Mouse (Mus musculus): ENCODE measurements at regions not wholly inside any gene's neighbourhood (a gene's known extent, or its start where the extent isn't known, plus 50 kb on each side); places are given as distances from the start of the nearest gene placed in this dataset.

DNA sequence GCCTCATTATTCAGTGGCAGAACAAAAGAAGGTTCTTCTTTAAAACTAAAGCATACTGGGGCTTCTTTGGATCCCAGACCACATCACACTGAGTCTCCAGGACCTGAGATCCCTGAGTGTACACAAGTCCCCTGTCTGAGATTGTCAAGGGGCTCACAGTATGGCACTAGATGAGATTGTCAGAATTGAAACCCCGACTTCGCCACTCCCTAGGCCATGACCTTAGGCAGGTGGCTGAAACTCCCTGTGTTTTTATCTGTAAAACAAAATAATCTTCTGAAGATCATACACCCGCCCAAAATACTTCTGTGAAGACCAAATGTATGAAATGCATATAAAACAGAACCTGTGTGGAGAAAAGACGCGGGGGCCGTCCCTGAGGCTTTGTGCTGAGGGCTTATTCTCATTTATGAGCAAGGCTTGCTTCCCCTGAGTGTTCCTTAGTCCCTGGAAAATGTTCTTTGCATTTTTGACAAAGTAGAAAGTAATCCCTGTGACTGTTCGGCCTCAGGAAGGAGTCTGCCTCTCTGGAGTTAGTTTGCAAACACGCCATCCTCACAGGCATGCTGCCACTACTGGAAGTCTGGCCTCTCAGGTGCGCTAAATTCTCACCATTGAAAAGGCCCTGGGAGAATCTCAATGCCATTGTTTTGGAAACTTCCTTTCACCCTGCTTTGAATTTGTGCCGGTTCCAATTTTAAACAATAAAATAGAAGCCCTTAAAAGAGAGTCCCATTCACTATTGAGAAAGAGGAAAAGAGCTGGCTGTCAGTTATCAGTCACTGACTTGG lies 73.3 kb upstream of the Prep start:
- DNase-seq (ENCODE audit: low spot score in 2 of 2): no peak
- TF ChIP-seq CTCF (conservative IDR thresholded peaks at IDR 0.05): no peak
- Histone ChIP-seq H3K27ac (no peak overlapping the region), H3K4me3 (no peak overlapping the region)

DNA sequence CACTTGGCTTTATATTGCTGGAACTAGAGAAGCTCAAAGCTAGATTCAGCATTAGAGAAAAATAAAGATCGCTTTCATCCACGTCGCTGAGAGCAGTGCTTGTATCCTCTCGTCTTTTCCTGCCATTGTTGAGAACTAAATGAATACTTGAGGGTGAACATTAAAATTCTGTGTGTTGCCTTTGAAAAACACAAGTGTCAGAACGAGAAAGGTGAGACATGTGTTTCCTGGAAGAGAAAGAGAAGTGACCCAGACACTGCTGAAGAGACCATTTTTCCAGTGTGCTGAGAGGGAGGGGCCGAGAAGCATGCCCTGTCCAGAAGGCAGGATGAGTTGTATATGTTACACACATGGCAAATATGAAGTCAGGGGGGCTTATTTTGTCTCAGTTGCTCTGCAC lies 77.5 kb upstream of the Prep start:
- DNase-seq (ENCODE audit: low spot score in 2 of 2): no peak
- TF ChIP-seq CTCF (conservative IDR thresholded peaks at IDR 0.05): no peak
- no peak overlapping the region for H3K27ac ChIP-seq
- H3K4me3 ChIP-seq: no peak overlapping the region

DNA sequence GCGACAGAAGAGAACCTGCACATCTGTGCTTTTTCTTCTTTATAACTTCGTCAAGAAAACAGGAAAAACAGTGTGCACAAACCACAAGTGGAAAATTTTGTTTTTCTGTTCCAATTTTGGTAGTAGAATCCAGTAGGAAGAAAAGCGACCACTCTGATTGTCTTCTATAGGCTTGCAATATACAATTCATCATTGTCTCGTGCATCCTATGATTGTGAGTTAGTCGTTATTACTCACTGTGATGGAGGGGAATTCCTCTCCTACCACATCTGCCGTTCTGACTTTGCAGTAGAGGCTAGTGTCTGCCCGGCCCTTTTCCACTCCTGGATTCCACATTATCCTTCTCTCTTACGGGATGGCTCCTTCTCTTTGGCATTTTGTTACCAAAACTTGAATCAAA lies 78.2 kb upstream of the Prep start:
- no peak for DNase-seq (ENCODE audit: low spot score in 2 of 2)
- no peak overlapping the region for H3K27ac ChIP-seq
- no peak overlapping the region for H3K4me3 ChIP-seq
- no peak for TF ChIP-seq CTCF (conservative IDR thresholded peaks at IDR 0.05)

DNA sequence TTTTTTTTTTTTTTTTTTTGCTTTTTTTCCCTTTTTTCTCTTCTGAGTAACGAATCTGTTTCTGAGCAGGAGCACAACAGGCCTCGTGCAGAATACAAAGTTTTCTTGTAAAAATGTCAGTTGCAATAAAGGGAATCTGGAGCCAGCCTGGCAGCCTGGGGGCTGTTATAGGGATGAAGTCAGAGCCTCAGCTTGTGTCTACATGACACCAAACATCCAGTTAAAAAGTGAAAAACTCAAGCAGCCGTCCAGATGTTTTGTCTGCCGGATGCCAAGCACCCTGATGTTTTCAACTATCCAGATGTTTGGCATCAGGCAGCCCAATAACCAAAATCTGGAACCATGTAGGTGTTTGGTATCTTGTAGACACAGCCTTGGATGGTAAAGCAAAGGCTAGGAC lies 79.4 kb upstream of the Prep start:
- TF ChIP-seq CTCF (conservative IDR thresholded peaks at IDR 0.05): no peak
- Histone ChIP-seq H3K27ac (no peak overlapping the region), H3K4me3 (no peak overlapping the region)
- DNase-seq (ENCODE audit: low spot score in 2 of 2): no peak

DNA sequence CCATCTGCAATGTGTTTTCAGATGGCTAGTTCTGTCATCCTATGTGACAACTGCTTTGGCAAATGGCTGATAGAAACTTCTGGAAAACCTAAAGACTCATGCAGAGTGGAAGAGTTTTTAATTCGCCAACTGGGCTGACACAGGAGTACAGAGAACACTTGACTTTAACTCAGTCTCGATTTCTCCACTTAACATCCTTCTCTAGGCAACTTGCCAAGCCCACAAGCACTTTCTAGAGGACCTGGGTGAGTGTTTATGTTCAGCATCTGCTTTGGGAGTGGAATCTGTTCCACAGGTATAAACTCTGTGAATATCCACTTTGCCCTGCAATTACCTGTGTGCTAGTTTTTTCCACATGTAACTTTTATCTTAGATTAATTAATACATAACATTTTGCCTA lies 85.1 kb upstream of the Prep start:
- Histone ChIP-seq H3K4me3 (no peak overlapping the region), H3K27ac (no peak overlapping the region)
- no peak for DNase-seq (ENCODE audit: low spot score in 2 of 2)
- TF ChIP-seq CTCF (conservative IDR thresholded peaks at IDR 0.05): no peak

DNA sequence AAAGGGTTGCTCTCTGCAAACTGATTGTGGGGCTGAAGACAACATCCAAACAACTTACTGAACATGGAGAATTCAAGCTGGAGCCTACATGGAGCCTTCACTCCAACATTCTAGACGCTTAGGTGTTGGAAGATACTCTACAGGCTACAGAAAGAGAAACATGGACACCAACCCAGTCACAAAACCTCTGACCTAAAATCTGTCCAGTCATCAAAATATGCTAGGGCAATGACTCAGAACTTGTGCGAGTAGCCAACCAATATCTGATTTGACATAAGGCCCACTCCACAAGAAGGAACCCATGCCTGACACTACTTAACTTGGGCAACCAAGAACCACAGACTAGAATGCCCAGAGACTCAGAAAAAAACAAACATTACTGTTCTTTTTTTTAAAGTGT lies 90.2 kb upstream of the Prep start:
- no peak for DNase-seq (ENCODE audit: low spot score in 2 of 2)
- Histone ChIP-seq H3K27ac (no peak overlapping the region), H3K4me3 (no peak overlapping the region)
- TF ChIP-seq CTCF (conservative IDR thresholded peaks at IDR 0.05): no peak

DNA sequence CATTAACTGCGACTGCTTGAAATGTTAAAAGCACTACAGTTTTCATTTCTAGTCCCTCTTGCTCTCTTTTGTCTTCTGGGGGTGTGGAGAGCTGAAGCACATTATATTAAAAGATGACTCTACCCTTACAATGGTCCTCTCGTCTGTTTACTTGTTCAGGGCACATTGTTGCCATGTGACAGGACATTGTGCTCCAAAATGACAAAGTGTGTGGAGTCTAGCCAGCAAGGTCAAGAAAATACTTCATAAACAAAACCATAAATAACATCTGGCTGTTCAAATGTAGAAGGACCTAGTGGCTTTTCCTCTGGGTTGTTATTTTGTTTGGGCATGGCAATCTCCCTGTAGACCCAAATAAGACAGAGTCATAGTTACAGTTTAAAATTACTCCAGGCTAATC lies 95.1 kb upstream of the Prep start:
- TF ChIP-seq CTCF (conservative IDR thresholded peaks at IDR 0.05): no peak
- DNase-seq (ENCODE audit: low spot score in 2 of 2): no peak
- Histone ChIP-seq H3K4me3 (no peak overlapping the region), H3K27ac (no peak overlapping the region)

DNA sequence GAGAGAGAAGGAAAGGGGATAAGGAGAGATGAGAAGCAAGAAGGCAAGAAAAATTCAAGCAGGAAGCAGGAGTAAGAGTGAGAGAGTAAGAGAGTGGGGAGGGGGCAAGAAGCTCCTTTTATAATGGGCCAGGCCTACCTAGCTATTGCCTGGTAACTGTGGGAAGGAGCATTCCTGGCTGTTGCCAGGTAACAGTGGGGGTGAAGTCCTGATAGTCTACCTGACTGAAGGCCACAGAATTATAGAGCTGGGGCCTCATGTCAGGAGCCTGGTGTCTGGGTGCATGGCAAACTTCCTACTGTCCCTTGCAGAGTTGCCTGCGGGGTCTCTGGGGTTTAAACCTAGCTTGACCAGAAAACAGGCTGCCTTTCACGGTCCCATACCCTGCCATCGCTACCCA lies 107.0 kb upstream of the Prep start:
- no peak for TF ChIP-seq CTCF (conservative IDR thresholded peaks at IDR 0.05)
- no peak for DNase-seq (ENCODE audit: low spot score in 2 of 2)
- Histone ChIP-seq H3K4me3 (no peak overlapping the region), H3K27ac (no peak overlapping the region)

DNA sequence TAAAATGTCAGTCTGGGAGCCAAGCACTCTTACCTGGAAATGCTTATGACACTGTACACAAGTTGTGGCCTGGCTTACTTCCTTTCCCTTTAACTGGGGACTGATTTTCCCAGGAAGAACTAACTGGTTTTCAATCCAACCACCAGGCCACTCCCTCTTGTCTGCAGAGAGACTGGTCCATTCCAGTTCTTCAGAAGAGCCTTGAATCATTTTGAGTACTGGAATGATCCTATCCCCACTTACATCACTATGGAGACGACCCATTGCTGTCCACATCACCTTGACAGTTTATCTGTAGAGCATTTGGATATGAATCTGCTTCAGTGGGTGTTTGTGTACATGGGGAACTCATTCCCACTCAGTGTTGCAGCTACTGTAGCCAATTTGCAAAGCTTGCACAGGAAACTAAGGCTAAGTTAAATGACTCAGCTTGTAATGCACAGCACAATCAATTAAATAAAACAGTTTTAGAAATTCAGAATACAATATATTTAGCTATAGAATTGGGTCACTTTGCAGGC lies 121.7 kb upstream of the Prep start:
- Histone ChIP-seq H3K4me3 (no peak overlapping the region), H3K27ac (no peak overlapping the region)
- DNase-seq (ENCODE audit: low spot score in 2 of 2): peak; percentile 13 to 63
- TF ChIP-seq CTCF (conservative IDR thresholded peaks at IDR 0.05): no peak

DNA sequence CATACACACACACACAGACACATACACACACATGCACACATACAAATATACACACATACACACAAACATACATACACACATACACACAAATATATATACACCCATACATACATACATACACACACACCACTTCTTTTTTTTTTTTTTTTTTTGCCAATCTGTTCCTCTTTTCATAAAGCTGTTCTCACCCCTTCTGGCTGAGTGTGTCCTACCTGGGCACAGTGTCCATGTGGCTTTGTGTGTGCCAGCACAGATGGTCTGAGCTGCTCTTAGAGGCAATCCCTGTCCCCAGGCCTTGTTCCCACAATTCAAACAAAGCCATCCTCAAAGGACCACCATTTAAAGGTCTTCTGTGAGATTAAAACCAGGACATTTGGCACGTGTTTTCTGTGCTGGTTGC lies 127.6 kb upstream of the Prep start:
- TF ChIP-seq CTCF (conservative IDR thresholded peaks at IDR 0.05): no peak
- no peak overlapping the region for H3K4me3 ChIP-seq
- no peak for DNase-seq (ENCODE audit: low spot score in 2 of 2)
- H3K27ac ChIP-seq: no peak overlapping the region

DNA sequence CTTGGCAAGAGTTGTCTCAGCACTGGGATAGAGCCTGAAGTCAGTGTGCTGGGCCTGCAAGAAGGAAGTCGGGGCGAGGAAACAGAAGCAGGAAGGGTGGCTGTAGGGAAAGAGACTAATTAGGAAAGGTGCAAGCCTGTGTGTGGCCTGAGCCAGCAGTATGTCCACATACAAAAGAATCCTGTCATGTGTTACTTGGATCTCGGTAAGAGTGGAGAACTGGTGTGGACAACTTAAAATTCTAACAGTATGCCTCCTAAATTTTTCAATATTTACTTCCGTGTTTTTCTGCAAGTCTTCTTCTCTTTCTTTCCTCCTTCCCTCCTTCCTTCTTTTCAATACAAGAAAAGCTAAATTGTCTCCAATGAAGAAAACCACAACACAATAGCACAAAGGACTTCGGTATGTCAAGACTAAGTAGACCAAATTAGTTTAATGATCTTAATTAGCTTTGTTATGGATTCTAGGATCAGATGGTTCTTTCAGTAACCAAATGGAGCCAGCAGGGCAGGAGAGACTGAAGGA lies 130.0 kb upstream of the Prep start:
- Histone ChIP-seq H3K27ac (no peak overlapping the region), H3K4me3 (no peak overlapping the region)
- no peak for DNase-seq (ENCODE audit: low spot score in 2 of 2)
- no peak for TF ChIP-seq CTCF (conservative IDR thresholded peaks at IDR 0.05)

DNA sequence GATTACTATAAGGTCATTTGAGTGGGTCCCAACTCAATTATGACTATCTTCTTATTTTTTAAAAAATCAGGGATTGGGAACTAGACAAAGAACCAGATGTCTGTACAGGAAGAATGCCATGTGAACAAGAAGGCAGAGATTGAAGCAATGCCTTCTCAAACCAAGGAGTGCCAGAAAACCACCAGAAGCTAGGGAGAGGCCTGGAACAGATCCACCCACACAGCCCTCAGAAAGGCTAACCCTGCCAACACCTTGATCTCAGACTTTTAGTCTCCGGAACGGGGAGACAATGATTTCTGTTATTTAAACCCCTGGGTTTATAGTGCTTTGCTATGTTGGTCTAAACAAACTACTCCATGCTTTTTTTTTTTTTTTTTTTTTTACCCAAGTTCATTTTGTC lies 136.2 kb upstream of the Prep start:
- Histone ChIP-seq H3K27ac (no peak overlapping the region), H3K4me3 (no peak overlapping the region)
- TF ChIP-seq CTCF (conservative IDR thresholded peaks at IDR 0.05): no peak
- no peak for DNase-seq (ENCODE audit: low spot score in 2 of 2)

DNA sequence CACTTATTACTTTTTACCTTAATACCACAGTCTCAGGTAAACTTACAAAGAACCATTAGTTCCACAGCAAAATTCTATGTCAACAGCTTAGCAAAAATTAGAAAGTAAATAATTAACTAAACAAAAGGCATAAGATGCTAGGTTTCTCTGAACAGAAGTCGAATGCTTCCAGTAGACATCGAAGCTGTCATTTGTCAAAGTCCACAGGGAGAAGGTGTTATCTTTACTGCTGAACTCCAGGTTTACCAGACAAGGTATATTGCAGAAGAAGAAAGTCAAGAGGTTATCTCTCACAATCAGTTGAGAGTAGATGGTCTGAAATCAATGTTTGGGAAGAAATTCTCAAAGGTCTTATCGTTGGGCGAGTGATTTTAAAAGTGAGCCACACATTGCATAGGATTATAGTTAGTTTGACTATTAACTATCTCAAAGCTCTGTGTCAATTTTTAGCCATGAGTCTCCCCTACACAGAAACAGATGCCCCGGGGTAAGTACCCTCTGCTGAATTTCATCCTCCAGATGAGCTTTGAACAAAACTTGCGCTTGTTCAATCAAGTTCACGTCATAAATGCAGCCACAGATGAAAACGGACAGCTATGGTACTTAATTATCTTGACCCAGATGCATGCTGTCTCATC lies 153.1 kb upstream of the Prep start:
- DNase-seq (ENCODE audit: low spot score in 2 of 2): no peak
- no peak overlapping the region for H3K27ac ChIP-seq
- H3K4me3 ChIP-seq: no peak overlapping the region
- no peak for TF ChIP-seq CTCF (conservative IDR thresholded peaks at IDR 0.05)

DNA sequence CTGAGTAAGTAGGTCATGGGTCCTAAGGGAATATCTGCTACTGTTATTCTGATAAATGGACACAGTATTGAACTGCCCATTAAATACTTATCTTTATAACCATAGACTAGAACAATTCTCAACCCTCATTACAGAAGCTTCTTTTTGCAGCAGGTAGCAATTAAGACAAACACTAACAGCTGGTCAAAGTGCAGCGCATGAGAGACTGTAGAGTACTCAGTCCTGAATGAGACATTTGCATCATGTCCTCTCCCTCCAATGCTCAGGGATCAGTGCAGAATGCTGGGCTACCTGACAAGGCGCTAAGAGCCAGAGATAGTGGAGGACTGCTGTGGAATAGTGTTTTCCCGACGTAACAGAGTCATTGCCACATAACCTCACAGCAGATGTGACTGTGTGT lies 162.5 kb upstream of the Prep start:
- no peak for DNase-seq (ENCODE audit: low spot score in 2 of 2)
- H3K4me3 ChIP-seq: no peak overlapping the region
- TF ChIP-seq CTCF (conservative IDR thresholded peaks at IDR 0.05): no peak
- no peak overlapping the region for H3K27ac ChIP-seq
